Mouse (Mus musculus): ENCODE results near the gene Trub1.
A peak's percentile ranks its signal among the peaks of the same experiment; 100 is the strongest.

Trub1 gene

DNA sequence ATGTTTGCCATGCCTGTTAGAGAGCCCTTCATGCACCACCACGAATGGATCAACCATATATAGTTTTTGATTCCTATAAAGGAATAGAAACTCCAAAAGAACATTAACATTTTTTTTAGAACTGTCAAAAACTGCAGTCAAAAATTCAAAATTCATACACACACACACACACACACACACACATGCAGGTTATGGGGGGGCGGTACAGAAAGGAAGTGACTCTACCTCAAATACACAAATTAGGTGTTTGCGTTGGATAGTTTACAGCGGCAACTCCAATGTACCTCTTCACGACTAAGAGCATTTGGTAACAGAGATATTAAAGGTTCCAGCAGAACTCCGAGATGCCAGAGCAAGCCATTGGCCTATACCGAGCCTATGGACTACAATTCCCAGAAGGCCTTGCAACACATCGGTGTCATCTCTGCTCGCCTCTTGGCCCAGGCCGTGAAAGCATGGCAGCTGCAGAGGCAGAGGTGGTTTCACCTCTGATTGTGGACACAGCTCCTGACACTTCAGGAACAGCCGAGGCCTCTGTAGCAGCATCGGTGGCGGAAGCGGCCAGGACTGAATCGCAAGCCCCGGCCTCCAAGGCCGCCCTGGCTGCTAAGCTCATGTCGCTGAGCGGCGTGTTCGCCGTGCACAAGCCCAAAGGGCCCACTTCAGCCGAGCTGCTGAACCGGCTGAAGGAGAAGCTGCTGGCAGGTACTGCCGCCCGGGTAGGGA, at the start of gene Trub1:
Trub1 (plus strand) TSS at position 421 of the 726 bp plus-strand sequence.
- DNase-seq (ENCODE audit: low read depth, low spot score) = peak; percentile 81

DNA sequence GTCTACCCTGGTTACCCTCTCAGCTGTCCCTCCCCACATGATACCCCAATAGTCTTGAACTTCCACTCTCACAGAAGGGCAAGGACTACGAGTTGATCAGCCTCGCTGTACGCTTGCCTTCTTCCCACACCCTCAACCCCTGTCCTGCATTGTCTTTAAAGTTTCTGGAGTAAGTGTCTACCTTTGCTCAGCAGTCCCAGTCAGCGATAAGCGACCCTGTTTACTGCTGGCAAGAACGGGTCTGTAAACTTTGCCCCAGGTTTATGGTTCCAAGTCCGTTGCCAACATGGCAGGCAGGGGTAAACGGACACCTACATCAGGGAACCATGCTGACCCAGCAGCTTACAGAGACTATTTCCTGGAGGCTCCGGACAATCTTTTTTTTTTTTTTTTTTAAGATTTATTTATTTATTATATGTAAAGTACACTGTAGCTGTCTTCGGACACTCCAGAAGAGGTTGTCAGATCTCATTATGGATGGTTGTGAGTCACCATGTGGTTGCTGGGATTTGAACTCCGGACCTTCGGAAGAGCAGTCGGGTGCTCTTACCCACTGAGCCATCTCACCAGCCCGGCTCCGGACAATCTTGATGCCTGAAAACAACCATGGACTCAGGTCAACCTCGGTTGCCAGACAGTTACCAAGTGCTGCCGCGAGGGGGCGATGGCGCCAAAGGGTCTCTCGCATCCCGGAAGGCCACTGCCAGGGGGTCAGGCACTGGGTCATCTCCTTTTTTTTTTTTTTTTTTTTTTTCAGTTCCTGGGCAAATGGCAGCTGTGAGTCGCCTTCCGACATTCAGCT, 48.8 kb upstream of the Trub1 start:
- no peak for DNase-seq (ENCODE audit: low read depth, low spot score)

DNA sequence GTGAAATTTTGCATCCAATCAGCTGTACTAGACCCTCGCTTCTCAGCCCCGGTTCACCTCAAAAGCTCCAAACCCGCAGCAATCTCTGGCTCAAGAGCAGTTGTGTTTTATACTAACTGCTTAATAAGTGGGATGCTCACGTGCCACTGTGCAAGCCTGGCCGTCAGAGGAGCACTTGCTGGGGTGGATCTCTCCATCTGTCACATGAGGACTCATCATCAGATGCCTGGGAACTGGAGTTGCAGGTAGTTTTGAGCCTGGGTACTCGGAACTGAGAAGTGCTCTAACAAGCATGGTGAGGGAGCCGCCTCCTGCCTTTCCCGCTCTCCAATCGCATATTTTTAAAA, 48.2 kb upstream of the Trub1 start:
- DNase-seq (ENCODE audit: low read depth, low spot score) = no peak

DNA sequence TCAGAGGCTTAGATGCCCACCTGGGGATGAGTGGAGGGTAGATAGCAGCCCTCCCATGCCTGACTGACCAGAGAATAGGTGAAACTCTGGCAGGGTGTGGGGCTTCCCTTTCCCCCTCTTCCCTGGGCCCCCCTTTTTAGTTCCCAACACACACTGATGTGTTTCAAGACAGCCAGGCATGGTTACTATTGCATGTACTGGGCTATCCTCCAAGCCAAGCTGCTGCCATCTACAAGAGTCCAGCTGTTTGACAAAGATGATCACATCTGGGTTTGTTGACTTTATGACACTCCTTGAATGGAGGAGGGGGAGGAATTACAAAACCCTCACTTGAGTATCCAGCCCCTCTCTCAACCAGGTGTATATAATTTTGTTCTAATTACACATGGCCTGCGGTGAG, 44.8 kb upstream of the Trub1 start:
- DNase-seq (ENCODE audit: low read depth, low spot score) = no peak

DNA sequence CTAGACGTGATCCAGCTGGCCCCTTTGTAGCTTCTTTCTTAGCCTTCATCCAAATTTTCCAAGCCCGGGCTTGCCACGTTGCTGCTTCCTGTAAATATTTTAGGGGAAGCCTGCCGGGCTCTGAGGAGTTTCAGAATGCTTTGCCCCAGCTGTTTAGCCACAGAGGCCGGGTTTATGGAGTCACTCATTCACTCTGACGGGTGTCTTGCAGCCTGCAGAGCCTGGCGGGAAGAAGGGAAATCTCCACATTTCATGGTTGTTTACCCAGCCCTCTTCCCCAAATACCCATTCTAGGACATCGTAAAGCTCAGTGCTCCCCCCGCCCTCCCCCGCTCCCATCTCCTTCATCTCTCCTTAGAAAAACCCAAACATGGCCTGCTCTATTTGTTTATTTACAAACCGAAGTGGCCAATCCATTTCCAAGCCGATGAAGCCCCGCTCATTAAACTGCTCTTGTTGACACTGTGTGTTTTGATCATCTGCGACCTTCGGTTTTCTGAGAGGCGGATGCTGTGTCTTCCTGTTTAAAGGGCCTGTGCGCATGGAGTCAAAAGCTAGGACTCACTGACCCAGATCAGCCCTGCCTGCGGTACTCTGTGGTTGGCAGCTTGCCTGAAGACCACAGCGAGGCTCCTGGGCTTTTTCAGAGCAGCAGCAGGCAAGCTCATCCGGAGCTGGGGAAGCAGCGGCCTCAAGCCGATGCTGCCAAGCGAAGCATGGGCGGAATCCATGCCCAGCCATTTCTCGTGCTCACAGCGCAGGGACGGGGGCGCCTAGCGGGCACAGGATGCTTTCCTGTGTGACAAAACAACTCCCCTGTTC, 41.1 kb upstream of the Trub1 start:
- peak; percentile 37 for DNase-seq (ENCODE audit: low read depth, low spot score)

DNA sequence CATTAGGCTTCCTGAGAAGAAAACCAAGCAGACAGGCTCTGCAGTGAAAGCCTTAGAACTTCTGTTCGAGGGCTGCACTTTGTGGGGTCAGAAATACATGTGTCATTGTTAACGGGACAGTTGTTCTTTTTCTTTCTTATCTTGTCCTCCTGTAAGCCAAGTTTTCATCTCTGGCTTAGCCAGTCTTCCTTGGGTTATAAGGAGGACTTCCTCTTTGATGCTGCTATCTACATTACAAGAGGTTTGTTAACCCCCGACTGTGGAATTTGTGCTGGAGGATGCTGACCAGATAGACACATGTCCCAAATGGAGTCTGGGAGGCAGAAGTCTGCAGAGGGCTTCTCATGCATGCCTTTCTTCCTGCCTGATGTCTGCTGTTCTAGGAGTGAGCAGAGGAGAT, 39.5 kb upstream of the Trub1 start:
- no peak for DNase-seq (ENCODE audit: low read depth, low spot score)

DNA sequence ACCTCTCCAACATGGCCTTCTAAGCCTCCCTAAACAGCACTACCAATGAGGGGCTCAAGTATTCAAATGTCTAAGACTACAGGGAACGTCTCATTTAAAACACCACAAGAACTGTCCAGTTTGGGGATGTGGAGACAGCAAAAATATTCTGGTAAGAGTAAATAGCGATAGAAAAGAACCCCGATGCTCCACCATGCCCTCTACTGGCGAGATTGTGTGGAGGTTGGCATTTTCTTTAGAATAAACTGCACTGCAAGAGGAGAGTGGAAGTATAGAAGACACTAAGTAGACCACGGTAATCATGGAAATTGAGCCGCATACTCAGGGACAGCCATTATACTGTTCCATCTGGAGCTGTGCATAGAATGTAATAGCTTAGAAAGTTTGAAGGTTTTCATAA, 38.8 kb upstream of the Trub1 start:
- DNase-seq (ENCODE audit: low read depth, low spot score) = no peak

DNA sequence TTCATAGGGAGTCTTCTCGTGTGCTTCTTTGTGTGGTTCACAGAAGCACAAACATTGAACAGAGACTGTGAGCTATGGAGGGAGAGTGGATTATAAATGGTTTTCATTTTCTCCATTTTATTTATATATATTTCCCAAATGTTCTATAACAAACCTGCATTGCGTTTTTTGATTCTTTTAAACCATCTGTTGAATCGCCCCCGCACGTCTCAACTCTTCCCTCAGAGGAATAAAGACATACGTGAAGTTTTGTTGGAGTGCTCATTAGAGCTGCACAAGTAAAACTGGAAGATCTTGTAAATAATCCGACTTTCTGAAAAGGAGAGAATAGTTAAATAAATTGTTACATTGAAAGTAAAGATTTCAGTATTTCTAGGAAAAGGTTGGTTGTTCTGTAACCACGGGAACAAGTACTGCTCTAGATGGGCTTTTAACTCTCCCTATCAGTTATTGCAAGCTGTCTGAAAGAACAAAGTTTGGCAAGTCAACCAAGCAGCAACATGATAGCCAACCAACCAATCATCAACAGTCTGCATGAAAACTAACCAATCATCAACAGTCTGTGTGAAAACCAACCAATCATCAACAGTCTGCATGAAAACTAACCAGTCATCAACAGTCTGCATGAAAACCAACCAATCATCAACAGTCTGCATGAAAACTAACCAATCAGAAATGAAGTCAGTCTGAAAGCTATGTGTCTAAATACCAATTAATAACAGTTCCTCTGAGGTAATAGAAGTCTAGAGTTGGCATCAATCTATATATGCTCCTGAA, 37.5 kb upstream of the Trub1 start:
- DNase-seq (ENCODE audit: low read depth, low spot score) = no peak

DNA sequence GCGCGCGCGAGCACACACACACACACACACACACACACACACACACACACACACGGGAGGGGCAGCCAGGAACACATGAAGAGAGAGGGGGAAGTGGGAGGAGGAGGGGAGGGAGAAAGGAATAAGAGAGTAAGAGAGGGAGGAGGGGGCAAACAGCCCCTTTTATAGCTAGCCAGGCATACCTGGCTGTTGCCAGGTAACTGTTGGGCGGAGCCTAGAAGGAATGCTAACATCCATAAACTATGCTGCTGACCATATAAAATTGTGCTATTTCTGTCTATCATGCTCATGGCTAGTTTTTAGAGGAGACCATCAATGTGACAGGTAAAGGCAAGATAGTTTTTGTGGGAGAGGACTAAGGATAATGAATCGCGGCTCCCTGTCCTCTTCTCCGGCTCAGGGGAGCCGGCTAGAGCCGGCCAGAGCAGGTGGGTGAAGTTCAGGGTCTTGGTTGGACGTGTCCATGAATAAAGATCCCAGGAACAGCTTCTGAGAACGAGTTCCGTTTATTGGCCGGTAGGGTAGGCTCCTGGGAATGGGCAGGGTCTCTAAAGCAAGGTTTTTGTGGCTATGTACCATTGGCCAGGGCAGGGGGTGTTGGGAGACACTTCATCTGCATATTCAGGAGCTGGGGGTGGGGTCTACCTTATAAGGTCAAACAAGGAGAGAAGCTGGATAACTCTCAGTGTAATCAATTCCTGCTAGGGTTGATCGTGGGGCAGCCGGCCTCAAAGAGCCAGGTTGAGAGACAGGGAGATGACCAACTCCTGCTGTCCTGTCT, 34.7 kb upstream of the Trub1 start:
- DNase-seq (ENCODE audit: low read depth, low spot score) = no peak

DNA sequence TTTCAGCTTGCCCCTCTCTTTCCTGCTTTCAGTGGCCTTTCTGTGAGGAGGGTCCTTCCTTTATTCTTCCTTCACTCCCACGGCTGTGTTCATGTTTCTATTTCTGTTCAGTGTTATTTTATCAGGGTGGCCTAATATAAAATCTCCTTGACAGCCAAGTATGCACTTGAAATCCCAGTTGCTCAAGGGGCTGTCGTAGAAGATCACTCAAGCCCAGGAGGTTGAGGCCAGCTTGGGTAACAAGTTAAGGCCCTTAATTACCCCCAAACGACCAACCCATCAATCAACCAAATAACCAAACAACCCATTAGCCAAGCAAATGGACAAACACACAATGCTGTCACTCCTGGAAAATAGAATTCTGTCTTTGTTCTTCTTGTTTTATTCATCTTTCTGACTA, 29.3 kb upstream of the Trub1 start:
- no peak for DNase-seq (ENCODE audit: low read depth, low spot score)

DNA sequence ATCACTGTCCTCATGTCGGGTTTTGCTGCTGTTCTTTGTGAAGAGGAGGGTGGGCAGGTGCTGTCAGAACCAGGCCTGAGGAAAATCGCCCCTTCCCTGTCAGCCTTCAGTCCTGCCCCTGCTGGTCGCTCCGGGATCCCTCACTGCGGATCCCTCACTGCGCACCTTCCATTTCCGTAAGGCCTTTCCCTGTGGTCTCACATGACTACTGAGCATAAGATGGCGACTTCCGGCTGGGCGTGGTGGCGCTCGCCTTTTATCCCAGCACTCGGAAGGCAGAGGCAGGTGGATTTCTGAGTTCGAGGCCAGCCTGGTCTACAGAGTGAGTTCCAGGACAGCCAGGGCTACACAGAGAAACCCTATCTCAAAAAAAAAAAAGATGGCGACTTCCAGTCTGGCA, 27.4 kb upstream of the Trub1 start:
- DNase-seq (ENCODE audit: low read depth, low spot score) = no peak

DNA sequence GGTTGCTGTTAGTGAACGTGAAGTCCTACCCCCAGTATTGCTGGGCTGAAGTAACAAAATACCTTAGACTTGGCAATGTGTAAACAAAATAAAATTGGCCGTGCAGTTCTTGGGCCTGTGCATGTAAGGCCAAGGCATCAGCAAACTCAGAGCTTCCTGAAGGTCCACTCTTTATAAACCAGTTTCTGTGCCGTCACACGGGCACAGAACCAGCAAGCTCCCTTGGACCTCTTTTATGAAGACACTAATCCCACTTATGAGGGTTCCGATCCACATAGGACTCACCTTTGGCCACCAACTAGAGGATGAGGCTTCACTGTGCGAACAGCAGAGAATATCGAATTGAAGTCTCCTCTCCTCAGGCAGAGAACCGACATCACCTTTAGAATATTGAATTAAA, 25.9 kb upstream of the Trub1 start:
- no peak for DNase-seq (ENCODE audit: low read depth, low spot score)

DNA sequence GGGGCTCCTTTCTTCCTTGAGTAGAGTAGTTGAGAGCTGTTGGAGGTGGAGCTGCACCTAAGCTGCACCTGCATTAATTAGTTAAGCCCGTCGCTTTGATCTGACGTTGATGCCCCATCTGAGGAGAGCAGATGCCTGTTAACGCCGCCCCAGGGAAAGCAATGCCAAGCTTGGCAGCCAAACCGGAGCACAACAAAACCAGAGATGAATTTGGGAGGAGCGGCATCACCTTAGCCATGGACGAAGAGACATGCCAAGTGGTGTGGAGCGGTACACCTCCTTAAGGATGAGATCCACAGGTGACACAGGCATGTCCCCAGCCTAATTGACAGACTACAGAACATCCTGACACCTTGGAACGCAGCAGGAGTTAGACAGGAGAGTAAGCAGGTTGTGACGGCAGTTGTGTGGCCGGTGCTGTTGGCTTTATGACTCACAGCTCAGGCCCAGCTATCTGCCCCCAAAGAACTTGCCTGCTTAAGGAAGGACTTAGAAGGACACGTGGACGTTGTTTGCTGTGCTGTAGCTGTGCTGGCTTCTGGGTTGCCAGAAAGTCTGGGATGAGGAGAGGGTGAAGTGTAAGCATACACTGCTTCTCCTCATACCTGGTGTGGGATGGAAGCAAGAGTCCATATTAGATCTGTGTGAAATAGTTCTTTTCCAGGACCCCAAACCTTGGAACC, 24.8 kb upstream of the Trub1 start:
- DNase-seq (ENCODE audit: low read depth, low spot score) = no peak

DNA sequence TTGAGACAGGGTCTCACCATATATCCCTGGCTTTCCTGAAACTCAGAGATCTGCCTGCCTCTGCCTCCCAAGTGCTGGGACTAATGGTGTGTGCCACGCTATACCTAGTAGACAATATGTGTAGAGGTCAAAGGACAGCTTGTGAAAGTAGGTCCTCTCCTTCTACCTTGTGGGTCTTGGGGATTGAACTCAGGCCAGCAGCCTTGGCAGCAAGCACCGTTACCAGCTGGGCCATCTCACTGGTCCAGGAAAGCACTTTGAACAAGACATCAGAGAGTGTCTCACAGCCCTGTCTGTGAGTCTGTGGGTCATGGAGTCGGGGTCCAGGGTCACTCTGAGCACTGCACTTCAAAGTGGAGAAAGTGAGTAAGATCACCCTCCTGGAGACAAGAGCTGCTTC, 24.1 kb upstream of the Trub1 start:
- no peak for DNase-seq (ENCODE audit: low read depth, low spot score)

DNA sequence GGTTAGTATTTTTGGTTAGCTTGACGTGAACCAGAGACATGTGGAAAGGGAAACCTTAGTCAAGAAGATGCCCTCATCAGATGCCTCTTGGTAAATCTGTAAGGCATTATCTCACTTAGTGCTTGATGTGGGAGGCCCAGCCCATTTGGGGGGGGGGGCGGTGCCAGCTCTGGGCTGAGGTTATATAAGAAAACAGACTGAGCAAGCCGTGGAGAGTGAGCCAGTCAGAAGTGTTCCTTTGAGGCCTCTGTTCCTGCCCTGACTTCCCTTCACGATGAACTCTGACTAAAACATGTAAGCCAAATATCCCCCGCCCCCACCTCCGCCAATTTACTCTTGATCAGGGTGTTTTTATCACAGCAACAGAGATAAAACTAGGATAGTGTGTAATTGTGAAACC, 22.8 kb upstream of the Trub1 start:
- DNase-seq (ENCODE audit: low read depth, low spot score) = no peak

DNA sequence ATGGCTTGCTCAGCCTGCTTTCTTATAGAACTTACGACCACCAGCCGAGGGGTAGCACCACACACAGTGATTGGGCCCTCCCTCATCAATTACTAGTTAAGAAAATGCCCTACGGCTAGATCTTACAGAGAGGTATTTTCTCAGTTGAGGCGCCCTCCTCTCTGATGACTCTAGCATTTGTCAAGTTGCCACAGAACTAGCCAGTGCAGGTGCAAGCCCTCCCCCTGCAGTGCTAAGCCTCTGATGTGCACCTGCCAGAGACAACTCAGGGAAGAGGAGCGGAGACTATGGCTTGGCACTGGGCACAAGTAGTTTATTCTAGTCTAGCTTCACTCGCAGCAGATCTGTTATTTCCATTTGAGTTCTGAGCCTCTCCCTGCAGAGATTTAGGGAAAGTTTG, 21.2 kb upstream of the Trub1 start:
- no peak for DNase-seq (ENCODE audit: low read depth, low spot score)

DNA sequence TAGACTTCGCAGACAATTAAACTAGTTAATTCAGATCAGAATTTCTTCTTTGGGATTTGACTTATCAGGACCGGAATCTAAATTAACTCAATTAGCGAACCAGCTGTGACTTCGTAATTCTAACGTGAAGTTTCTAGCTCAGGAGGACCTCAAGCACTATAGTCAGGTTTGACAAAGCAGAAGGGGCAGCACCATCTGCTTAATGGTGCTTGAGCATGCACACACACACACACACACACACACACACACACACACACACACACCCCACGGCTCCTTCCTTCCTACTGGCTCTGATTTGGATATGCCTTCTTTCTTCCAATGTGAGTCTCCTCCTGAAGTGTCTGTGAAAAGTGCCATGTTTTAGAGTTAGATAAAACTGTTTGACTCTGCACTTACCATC, 18.7 kb upstream of the Trub1 start:
- no peak for DNase-seq (ENCODE audit: low read depth, low spot score)

DNA sequence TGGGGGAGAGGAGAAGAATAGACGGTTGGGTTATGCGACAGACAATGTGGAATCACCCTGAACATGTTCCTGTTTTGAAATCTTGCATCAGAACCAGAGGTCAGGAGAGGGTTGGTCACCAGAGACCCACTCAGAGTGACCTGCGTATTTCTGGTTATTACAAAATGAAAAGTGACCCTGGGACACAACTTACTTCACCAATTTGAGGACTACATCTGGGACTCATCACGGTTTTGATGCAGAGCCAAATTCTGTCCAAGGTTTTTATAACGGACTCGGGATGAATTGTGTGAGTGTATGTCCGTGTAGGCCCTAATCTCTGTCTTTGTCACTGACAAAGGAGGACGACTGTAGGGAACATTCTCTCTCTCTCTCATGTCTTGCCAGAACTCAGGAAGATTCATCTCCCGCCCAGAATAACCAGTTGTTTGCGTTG, 16.1 kb upstream of the Trub1 start:
- no peak for DNase-seq (ENCODE audit: low read depth, low spot score)

DNA sequence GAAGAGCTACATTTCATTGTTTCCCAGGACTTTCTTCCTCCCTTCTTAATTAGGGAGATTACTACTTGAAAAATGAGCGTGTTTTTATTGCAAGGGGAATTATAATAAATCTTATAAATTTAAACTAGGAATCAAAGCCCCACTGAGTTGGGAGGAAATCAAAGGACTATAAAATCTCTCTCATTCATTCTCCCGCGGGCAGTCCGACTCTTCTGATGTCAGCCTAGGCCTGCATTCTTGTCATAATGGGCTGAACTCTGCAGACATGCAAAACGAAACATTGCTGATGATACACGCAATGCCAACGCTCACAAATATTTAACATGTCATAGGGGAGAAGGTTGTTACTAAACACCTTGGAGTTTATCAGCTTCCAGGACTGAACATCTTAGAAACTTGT, 15.7 kb upstream of the Trub1 start:
- DNase-seq (ENCODE audit: low read depth, low spot score) = no peak

DNA sequence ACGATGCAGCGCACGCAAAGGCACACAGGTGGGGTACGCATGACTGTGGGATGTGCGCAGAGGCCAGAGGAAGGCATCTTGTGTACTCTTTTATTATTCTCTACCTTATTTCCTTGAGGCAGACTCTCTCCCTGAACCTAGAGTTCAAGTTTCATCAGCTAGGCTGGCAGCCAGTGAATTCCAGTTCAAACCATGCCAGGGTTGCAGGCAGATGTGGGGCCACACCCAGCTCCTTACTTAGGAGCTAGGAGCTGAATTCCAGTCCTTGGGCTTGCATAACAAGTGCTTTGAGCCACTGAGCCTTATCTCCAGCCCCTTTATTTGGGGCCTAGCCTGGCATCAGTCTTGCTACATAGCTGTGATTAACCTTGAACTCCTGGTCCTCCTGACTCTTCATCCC, 13.4 kb upstream of the Trub1 start:
- no peak for DNase-seq (ENCODE audit: low read depth, low spot score)
